Mouse (Mus musculus): ENCODE data around the gene Palb2. TPM values are rescaled to one million over a fixed set of nuclear protein-coding genes. Genes with fewer than 3 reads are reported as not detected.

The Palb2 gene
- polyA plus RNA-seq, 1 experiment from 2014 or later = 3.8 TPM

DNA sequence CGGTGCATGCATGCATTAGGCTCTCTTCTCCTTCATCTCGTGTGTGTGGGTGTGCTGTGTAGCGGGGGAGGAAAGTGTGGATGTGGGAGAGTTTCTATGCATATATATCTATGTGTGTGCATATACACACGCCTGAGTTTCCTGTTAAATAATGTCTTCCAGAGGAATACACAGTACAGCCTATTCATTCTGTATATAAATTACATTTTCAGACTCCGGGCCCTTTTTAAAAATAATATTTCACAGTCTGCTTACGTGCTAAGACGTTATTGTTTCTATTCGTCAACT is 497 bp upstream of the Palb2 start:
- Histone ChIP-seq H3K36me3 (ENCODE audit: inconsistent target) (peaks cover 13% of the 10 kb centered on the region), H3K27ac (peak overlapping the region; percentile 69), H3K79me2 (ENCODE audit: inconsistent target) (peaks cover 55% of the 10 kb centered on the region), H3K4me3 (ENCODE audit: inconsistent target) (peak overlapping the region; percentile 79)
- WGBS (ENCODE audit: missing documents) = 14% methylated on average over 8 of the region's 8 CpGs

DNA sequence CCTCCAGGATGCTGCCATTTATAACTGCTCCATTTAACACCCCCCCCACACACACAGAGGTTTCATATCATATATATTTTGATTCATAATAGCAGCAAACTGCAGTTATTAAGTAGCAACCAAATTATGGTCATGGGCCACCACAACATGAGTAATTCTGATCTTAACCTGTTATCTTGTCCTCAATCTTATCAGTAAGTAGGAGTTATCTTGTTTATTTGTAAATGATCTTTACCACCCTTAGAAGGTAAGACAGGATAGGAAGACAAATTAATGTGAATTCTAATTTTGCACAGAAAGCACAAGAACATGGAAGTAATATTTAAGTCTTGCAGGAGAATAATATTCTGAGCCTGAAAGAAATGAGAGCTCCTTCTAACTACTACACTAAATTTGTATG is 951 bp downstream of the Palb2 start:
- peaks cover 26% of the 10 kb centered on the region for H3K36me3 ChIP-seq (ENCODE audit: inconsistent target)
- peak overlapping the region; percentile 79 for H3K4me3 ChIP-seq (ENCODE audit: inconsistent target)
- H3K27ac ChIP-seq = no peak overlapping the region
- H3K79me2 ChIP-seq (ENCODE audit: inconsistent target) = peaks cover 55% of the 10 kb centered on the region

DNA sequence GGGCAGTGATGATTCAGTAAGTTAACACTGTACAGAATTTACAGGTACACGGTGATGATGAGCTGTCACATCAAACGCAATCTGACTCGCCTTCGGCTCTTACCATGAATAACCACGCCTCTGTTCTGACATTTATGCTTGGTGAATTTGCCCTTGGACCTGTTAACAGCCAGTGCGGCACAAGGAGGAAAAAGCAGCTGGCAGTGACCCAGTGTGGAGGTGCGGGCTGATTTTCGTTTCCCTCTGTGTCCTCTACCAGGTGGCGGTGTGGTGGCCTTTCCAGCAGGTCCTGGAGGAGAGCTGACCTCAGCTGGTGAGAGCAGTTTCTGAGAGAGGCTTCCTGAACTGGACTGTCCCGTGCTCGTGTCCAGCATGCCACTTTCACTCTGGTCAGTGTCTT is 5.8 kb downstream of the Palb2 start:
- peaks cover 37% of the 10 kb centered on the region; the same call in 1 of the 2 replicates for H3K36me3 ChIP-seq (ENCODE audit: inconsistent target)
- no peak overlapping the region for H3K27ac ChIP-seq
- peaks cover 24% of the 10 kb centered on the region for H3K79me2 ChIP-seq (ENCODE audit: inconsistent target)
- H3K4me3 ChIP-seq (ENCODE audit: inconsistent target) = no peak overlapping the region
- 94% methylated on average over 11 of the region's 11 CpGs for WGBS (ENCODE audit: missing documents)

DNA sequence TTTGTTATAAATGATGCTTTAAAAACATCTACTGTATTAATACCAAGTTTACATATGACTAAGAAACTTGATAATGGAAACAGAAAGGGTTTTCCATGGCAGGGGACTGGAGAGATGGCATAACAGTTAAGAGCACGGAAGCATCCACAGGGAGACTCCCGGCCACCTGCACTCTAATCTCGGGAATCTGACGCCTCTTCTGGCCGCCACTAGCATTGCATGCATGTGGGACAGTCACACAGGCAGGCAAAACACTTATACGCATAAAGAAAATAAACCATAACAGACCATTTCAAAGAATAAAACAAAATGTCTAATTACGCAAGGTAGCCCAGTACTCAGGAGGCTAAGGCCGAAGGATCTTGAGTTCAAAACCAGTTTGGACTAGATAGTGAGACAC is 7.1 kb downstream of the Palb2 start:
- WGBS (ENCODE audit: missing documents) = 95% methylated on average over 8 of the region's 8 CpGs
- Histone ChIP-seq H3K36me3 (ENCODE audit: inconsistent target) (peaks cover 39% of the 10 kb centered on the region; the same call in 1 of the 2 replicates), H3K4me3 (ENCODE audit: inconsistent target) (no peak overlapping the region), H3K79me2 (ENCODE audit: inconsistent target) (peaks cover 11% of the 10 kb centered on the region), H3K27ac (no peak overlapping the region)

GRCm38 (mm10) chr7:122123518-122123917 is 9.3 kb downstream of the Palb2 start:
- WGBS (ENCODE audit: missing documents) = 87% methylated on average over 4 of the region's 4 CpGs
- H3K27ac ChIP-seq = no peak overlapping the region
- H3K79me2 ChIP-seq (ENCODE audit: inconsistent target) = no peaks in the 10 kb centered on the region
- H3K4me3 ChIP-seq (ENCODE audit: inconsistent target) = no peak overlapping the region
- peaks cover 46% of the 10 kb centered on the region; the same call in 1 of the 2 replicates for H3K36me3 ChIP-seq (ENCODE audit: inconsistent target)

- peaks cover 25% of the 10 kb centered on the region for H3K36me3 ChIP-seq (ENCODE audit: inconsistent target)
- no peaks in the 10 kb centered on the region for H3K79me2 ChIP-seq (ENCODE audit: inconsistent target)
- WGBS (ENCODE audit: missing documents) = 92% methylated on average over 5 of the region's 6 CpGs
- H3K4me3 ChIP-seq (ENCODE audit: inconsistent target) = no peak overlapping the region
- no peak overlapping the region for H3K27ac ChIP-seq
Measured at GRCm38 (mm10) chr7:122108206-122108605, 24.6 kb downstream of the Palb2 start.

- peaks cover 47% of the 10 kb centered on the region for H3K79me2 ChIP-seq (ENCODE audit: inconsistent target)
- H3K27ac ChIP-seq = peak within 1 kb of the TSS; percentile 33; the same call in 1 of the 2 replicates
- H3K36me3 ChIP-seq (ENCODE audit: inconsistent target) = peaks cover 14% of the 10 kb centered on the region; the same call in 1 of the 2 replicates
- 1% methylated on average over 27 of the region's 43 CpGs for WGBS (ENCODE audit: missing documents)
- H3K4me3 ChIP-seq (ENCODE audit: inconsistent target) = peak within 1 kb of the TSS; percentile 73
Measured at GRCm38 (mm10) chr7:122101747-122102244, 31.0 kb downstream of the Palb2 start, which contains the start of gene Ndufab1. Gene Ndufab1, minus strand, starts transcription at chr7:122101886.

GRCm38 (mm10) chr7:122101014-122101746 is 31.6 kb downstream of the Palb2 start:
- peak overlapping the region; percentile 73 for H3K4me3 ChIP-seq (ENCODE audit: inconsistent target)
- peaks cover 14% of the 10 kb centered on the region for H3K36me3 ChIP-seq (ENCODE audit: inconsistent target)
- peaks cover 53% of the 10 kb centered on the region for H3K79me2 ChIP-seq (ENCODE audit: inconsistent target)
- WGBS (ENCODE audit: missing documents) = 11% methylated on average over 22 of the region's 28 CpGs
- H3K27ac ChIP-seq = peak overlapping the region; percentile 33; the same call in 1 of the 2 replicates

- peaks cover 72% of the 10 kb centered on the region for H3K79me2 ChIP-seq (ENCODE audit: inconsistent target)
- no peak overlapping the region for H3K4me3 ChIP-seq (ENCODE audit: inconsistent target)
- 55% methylated on average over 4 of the region's 4 CpGs for WGBS (ENCODE audit: missing documents)
- no peak overlapping the region for H3K27ac ChIP-seq
- peaks cover 32% of the 10 kb centered on the region for H3K36me3 ChIP-seq (ENCODE audit: inconsistent target)
Measured at GRCm38 (mm10) chr7:122099222-122099621, 33.6 kb downstream of the Palb2 start.

- Histone ChIP-seq H3K79me2 (ENCODE audit: inconsistent target) (peaks cover 76% of the 10 kb centered on the region), H3K36me3 (ENCODE audit: inconsistent target) (peaks cover 33% of the 10 kb centered on the region), H3K27ac (no peak overlapping the region), H3K4me3 (ENCODE audit: inconsistent target) (no peak overlapping the region)
- WGBS (ENCODE audit: missing documents) = 93% methylated on average over 3 of the region's 3 CpGs
Measured at GRCm38 (mm10) chr7:122098009-122098408, 34.8 kb downstream of the Palb2 start.

DNA sequence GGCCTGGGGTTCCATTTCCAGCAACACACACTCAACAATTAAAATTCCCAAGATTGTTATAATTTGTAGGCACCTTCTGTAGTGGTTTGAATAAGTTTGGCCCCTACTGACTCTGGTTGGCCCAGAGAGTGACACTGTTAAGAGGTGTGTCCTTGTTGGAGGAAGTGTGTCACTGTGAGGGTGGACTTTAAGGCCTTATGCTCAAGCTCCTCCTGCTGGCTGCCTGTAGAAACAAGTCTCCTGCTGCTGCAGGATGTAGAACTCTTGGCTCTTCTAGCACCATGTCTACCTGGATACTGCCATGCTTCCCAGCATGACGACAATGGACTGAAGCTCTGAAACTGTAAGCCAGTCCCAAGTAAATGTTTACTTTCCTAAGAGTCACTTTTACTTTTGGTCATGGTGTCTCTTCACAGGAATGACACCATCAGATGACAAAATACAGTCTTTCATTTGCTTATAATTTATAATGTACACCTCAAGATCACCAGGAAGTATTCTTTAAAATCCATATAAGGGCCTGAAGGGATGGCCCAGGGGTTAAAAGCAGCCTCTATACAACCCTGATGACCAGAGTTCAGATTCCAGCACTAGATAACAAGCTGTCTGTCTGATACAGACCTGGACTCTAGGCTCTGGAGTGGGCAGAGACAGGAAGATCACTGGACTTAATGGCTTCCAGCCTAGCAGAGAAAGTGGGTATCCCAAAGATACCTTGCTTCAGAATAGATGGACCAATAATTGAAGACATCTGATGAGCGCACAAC is 38.0 kb downstream of the Palb2 start:
- peaks cover 57% of the 10 kb centered on the region for H3K36me3 ChIP-seq (ENCODE audit: inconsistent target)
- no peak overlapping the region for H3K27ac ChIP-seq
- 100% methylated on average over 2 of the region's 2 CpGs for WGBS (ENCODE audit: missing documents)
- peaks cover 58% of the 10 kb centered on the region for H3K79me2 ChIP-seq (ENCODE audit: inconsistent target)
- no peak overlapping the region for H3K4me3 ChIP-seq (ENCODE audit: inconsistent target)

- peak overlapping the region; percentile 71 for H3K27ac ChIP-seq
Measured at GRCm38 (mm10) chr7:122087195-122087982, 45.4 kb downstream of the Palb2 start.

GRCm38 (mm10) chr7:122081071-122081470 is 51.7 kb downstream of the Palb2 start:
- Histone ChIP-seq H3K79me2 (ENCODE audit: inconsistent target) (no peaks in the 10 kb centered on the region; the same call in 1 of the 2 replicates), H3K4me3 (ENCODE audit: inconsistent target) (no peak overlapping the region), H3K27ac (no peak overlapping the region), H3K36me3 (ENCODE audit: inconsistent target) (peaks cover 64% of the 10 kb centered on the region)
- WGBS (ENCODE audit: missing documents) = 94% methylated on average over 1 of the region's 1 CpGs

More at GRCm38 (mm10) chr7:122087195-122087982, 45.4 kb downstream of the Palb2 start:
- peaks cover 30% of the 10 kb centered on the region for H3K36me3 ChIP-seq (ENCODE audit: inconsistent target)
- no peak overlapping the region for H3K4me3 ChIP-seq (ENCODE audit: inconsistent target)
- no peaks in the 10 kb centered on the region for H3K79me2 ChIP-seq (ENCODE audit: inconsistent target)
- WGBS (ENCODE audit: missing documents) = 66% methylated on average over 11 of the region's 11 CpGs

DNA sequence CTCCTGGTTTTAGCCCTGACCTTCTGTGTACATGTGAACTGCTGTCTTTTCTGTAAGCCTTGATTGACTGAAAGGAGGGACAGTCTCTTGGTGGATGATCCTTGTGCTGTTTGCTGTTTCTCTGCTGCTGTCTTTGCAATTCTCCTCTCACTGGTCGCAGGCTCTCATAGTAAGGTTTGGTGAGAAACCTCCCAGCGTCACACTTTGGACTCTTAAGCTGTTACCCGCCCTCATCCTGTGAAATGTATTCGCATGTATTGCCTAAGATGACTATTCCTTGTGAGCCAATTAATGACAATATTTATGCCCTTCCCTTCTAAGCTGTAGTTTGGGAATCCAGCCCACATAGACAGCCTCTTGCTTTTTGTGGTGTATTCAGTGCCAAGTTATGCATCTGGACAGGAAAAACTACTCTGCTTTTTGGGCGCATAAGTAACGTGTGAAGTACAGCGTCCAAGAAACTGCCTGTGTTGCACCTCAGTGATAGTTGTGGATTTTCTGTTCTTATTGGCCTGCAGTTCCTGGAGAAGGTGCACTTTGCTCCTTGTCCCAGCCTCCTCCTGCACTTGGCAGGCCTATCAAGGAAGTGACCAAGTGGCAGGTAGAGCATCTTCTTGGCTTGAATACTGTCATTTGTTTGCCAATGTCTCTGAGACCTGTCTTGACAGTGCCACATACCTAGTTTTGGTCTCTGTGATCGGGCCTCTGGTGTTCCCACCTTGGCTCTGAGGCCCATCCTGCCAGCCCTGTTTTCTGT is 52.8 kb downstream of the Palb2 start:
- no peak overlapping the region for H3K4me3 ChIP-seq (ENCODE audit: inconsistent target)
- no peak overlapping the region for H3K27ac ChIP-seq
- peaks cover 75% of the 10 kb centered on the region for H3K36me3 ChIP-seq (ENCODE audit: inconsistent target)
- WGBS (ENCODE audit: missing documents) = 92% methylated on average over 8 of the region's 8 CpGs
- H3K79me2 ChIP-seq (ENCODE audit: inconsistent target) = no peaks in the 10 kb centered on the region; the same call in 1 of the 2 replicates
